Mouse (Mus musculus) monocyte, adult 2 months (primary cell): ENCODE measurements around the gene Dpm2.

Source experiments
- DNase-seq, 2 experiments: peaks; one replicate each; pipeline ENCODE4 v3.0.0; 2022; ENCODE audit warnings: low spot score in 2 of 2, low read depth in 1 of 2

Dpm2 gene

DNA sequence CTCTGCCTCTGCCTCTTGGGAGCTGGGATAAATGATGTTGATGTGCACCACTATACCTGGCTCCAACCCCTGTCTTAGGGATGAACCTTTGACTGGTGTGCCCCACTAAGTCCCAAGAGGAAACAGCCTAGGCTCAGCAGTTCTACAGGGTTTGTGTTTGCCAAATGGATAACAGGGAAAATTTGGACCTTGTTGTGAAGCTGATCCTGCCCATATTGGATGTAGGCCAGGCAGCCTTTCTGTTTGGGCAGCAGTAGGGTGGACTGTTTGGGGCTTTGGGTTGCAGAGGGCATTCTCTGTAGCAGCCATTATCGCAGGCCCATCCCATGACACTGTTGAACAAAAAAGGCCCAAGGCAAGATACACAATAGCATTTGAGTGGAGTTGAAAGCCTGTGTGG lies 23.7 kb upstream of the Dpm2 start:
- DNase-seq: no peak

DNA sequence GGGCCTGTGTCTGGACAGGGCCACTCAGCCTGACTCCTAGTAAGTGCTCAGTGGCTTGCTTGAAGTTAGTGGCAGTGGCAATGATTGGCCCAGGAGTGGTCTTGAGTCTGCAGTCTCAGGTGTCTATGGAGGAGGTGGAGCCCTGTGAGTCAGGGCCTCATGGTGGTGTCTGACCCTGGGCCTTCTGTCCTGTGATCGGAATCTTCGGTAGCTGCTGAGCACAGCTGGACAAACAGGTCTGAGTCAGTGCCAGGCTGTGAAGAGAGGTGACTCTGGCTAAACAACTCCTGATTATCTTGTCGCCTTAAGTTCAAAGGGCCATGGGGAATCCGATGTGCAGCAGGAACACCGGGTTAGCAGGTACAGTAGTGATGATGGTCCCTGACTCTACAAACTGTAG lies 23.3 kb upstream of the Dpm2 start:
- DNase-seq: no peak

- peak in 1 of 2 experiments; percentile 38 for DNase-seq
Measured at GRCm38 (mm10) chr2:32547964-32548739, 22.5 kb upstream of the Dpm2 start.

GRCm38 (mm10) chr2:32549171-32549570 lies 21.5 kb upstream of the Dpm2 start:
- no peak for DNase-seq

DNA sequence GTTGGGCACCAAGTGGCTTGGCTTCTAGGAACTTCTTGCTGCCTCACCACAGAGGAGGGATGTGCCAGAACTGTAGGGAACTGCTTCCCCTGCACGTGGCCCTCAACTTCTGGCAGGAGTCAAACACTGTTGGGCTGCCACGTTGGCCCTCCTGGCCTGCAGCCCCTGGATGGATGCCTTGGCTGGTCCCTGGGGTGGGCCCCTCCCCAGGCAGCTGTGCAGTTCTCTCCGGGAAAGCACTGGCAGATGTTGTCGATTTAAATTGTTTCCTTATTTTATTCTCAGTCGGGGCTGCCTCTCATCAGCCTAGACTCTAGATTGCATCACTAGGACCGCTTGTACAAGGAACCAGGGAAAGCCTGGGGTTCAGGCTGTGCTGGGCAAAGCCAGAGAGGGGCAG lies 20.9 kb upstream of the Dpm2 start:
- no peak for DNase-seq

DNA sequence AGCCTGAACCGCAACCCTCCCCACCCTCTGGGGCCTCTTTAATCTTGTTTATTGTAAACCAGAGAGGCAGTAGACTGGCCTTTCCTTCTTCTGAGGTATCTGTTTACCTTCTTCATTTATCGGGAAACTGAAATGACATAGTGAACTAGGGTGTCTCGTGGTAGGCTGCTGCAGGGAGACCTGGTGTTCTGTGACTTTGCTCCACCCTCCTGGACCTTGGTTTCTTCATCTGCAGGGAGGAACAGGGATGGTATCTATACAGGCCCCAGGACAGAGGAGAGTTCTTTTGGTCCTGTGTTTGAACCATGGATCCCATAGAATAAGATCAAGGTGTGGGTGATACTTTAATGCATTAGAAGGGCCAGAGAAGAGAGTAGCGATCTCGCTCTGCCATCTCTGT lies 19.4 kb upstream of the Dpm2 start:
- no peak for DNase-seq

DNA sequence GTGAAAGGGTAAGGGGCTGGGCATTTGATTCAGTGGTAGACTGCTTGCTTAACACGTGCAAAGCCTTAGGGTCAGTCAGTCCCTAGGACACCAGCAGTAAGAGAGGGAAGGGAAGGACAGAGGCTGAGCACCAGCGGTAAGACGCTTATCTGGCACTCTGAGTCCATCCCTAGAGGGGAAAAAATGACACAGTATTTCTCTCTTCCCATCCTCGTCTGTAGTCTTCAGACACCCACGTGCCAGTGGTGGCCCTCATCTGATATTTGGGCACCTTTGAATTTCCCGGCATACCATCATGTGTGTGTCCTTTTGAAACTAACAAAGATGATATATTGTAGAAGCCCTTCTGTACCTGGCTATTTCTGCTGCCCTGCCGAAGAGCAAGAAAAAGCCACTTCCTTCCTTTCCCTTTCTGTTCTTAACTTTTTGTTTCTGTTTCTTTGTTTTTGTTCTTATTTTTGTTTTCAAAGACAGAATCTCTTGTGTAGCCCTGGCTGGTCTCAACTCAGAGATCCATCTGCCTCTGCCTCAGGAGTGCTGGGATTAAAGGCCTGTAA lies 17.0 kb upstream of the Dpm2 start:
- no peak for DNase-seq

DNA sequence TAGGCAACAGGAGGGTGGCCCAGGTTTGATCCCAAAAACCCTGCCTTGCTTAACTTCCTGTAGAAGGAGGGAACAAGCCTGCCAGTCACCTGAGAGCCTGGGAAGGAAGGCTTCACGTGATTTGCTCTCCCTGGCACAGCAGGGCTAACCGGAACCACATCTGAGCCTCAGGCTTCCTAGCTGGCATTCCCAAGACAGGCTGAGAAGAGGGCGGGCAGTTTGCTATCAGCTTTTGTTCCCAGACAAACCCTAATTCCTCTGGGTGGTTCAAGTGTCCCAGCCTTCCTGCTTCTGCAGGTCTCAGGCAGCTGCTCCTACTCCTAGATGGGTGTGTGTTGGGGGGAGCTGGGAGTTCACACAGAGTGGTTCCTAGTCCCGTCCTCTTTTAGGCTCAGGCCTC lies 15.2 kb upstream of the Dpm2 start:
- no peak for DNase-seq

- no peak for DNase-seq
Measured at GRCm38 (mm10) chr2:32556019-32556418, 14.6 kb upstream of the Dpm2 start.

DNA sequence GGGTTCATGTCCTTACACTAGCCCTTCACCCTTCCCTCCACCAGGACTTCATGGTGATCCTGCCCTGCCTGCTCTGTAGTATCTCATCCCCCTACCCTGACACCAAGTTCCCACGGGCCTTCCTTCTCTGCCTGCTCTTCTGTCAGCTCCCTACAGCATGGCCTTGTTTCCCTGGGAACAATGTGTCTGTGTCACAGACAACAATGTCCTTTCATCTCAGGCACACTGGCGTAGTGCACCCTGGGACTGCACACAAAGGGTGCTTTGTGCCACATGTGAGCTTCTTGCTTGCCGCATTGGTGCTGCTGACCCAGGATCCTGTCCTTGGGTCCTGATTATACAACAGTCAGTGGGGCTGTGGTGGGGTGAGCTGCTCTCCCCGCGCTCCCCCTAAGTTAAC lies 11.1 kb upstream of the Dpm2 start:
- no peak for DNase-seq

GRCm38 (mm10) chr2:32566536-32567063 lies 4.1 kb upstream of the Dpm2 start:
- peak in 1 of 2 experiments; percentile 43 for DNase-seq

- no peak for DNase-seq
Measured at GRCm38 (mm10) chr2:32568149-32568548, 2.5 kb upstream of the Dpm2 start.

DNA sequence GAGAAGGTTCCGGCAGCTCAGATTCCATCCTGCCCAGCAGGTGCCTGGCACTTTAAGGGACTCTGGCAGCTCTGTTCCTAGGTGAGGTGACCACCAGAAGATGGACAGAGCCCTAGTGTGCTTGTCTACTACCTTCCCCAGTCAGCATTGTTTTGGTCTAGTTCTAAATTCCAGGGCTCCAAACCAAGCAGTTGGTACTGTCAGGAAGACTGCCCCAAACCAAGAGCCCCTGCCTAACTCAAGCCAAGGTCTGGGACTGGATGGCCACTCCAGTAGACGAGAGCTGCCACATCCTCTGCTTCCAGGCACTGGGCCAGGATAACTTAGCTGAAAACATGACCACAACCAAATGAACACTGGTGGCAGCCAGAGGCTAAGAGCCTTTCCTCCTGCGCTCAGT lies 1.7 kb upstream of the Dpm2 start:
- DNase-seq: no peak

- no peak for DNase-seq
Measured at GRCm38 (mm10) chr2:32572196-32572595, 1.5 kb downstream of the Dpm2 start.

DNA sequence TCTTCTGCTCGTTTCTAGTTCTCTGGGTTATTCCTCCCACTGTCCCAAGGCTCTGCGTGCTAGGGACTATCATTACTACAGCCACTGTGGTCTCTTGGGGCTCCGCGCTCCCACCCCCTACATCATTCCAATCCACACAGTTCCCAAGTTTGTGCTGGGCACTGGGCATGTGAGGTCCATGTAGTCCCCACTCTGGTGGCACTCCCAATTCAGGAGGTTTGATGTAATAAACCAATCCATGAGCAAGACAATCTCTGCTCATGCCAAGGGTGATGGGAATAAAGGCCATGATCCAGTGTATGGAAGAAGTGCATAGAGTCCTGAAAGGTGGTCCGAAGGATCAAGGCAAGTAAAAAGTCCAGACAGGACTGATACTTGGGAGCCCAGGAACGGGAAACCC lies 3.8 kb downstream of the Dpm2 start, which contains the start of gene Pip5kl1:
Gene Pip5kl1, plus strand, starts transcription at position 301 of the 400 bp plus-strand sequence.
- DNase-seq: no peak

DNA sequence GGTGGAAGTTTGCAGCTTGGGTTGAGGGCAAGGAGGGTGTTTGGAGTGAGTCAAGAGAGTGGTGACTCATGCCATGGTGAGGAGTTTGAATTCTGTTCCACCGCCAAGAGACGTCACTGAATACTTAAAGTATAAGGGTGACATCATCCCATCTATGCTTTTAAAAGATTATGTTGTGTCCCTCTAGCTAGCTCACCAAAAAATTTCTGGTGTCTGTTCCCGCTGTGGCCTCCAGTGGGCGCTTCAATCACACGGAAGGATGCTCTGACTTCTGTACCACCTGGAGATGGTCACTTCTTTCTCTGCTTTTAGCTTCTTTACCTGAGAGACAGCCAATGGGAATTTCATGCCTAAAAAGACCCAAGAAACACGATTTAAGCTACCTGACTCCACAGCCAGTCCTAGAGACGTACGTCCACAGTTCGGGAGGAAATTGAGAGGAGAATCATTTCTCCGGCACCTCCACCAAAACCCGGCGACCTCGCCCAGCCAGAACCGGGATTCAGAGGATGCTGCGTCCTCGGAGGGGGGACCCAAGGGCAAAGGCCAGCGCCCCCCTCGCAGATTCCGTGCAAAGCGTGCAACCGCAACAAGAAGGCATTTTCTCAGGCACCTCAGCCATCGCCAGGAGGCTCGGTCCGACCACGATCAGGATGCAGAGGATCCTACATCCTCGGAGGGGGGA lies 4.4 kb downstream of the Dpm2 start:
- peak in 1 of 2 experiments; percentile 24 for DNase-seq

GRCm38 (mm10) chr2:32575586-32576160 lies 5.0 kb downstream of the Dpm2 start, which contains the start of gene 9430097D07Rik:
Gene 9430097D07Rik (minus strand): TSS chr2:32575684.
- no peak for DNase-seq

GRCm38 (mm10) chr2:32576532-32576931 lies 5.9 kb downstream of the Dpm2 start:
- DNase-seq: no peak

- no peak for DNase-seq
Measured at GRCm38 (mm10) chr2:32578146-32579046, 7.7 kb downstream of the Dpm2 start.

DNA sequence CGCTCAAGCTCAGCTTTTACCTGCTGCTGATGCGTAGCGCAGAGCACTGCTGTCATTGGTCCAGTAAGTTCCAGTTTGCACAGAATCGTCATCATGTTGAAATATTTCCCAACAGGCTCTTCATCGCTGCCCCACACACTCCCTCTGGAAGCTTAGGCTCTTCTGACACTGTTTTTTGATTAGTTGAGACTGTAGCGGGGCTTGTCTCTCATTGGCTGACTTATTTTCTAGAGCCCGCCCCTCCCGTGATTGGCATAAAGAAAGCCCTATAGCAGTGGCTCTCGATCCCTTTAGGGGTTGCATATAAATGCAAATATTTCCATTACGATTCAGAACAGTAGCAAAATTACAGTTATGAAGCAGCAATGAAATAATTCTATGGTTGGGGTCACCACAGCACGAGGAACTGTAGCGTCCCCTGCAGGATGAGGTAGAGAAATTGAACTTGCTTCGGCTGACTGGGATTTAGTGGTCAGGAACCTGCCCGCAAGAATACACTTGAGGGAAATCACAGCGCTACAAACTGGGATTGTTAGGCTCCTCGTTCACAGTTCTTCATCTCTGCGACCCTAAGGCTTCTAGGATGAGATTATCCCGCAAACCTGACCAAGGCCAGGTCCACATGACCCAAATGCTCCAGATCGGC lies 10.9 kb downstream of the Dpm2 start:
- no peak for DNase-seq
